Mouse (Mus musculus): ENCODE measurements around the gene Park7. TPM values are rescaled to one million over a fixed set of nuclear protein-coding genes. Genes with fewer than 3 reads are reported as not detected.

Gene Park7
- polyA plus RNA-seq, 1 experiment from 2014 or later = 231 TPM

- Histone ChIP-seq H3K36me3 (ENCODE audit: control insufficient read depth, insufficient read depth) (no peaks in the 10 kb centered on the region), H3K9ac (ENCODE audit: low read depth, low read length) (no peak overlapping the region), H3K9me3 (ENCODE audit: control insufficient read depth) (no peaks in the 10 kb centered on the region), H3K4me2 (replicated peaks; ENCODE audit: low read depth) (no peak overlapping the region), H3K4me3 (ENCODE audit: low read depth, low read length) (no peak overlapping the region), H3K4me1 (replicated peaks; ENCODE audit: control insufficient read depth, insufficient read depth, low read length) (no peaks in the 10 kb centered on the region), H3K27me3 (replicated peaks; ENCODE audit: control insufficient read depth, insufficient read depth, low read length) (no peaks in the 10 kb centered on the region), H3K27ac (ENCODE audit: low read depth, low read length) (no peak overlapping the region)
- ATAC-seq = no peak
- 74% methylated on average over 10 of the region's 10 CpGs for WGBS
- no peak for TF ChIP-seq CTCF (IDR thresholded peaks at IDR 0.05; ENCODE audit: low read depth)
Observed at GRCm38 (mm10) chr4:150950972-150951371, 36.7 kb upstream of the Park7 start.

GRCm38 (mm10) chr4:150944707-150945106 is 30.5 kb upstream of the Park7 start:
- ATAC-seq = no peak
- Histone ChIP-seq H3K4me1 (replicated peaks; ENCODE audit: control insufficient read depth, insufficient read depth, low read length) (no peaks in the 10 kb centered on the region), H3K36me3 (ENCODE audit: control insufficient read depth, insufficient read depth) (no peaks in the 10 kb centered on the region), H3K27ac (ENCODE audit: low read depth, low read length) (no peak overlapping the region), H3K27me3 (replicated peaks; ENCODE audit: control insufficient read depth, insufficient read depth, low read length) (no peaks in the 10 kb centered on the region), H3K9me3 (ENCODE audit: control insufficient read depth) (no peaks in the 10 kb centered on the region), H3K9ac (ENCODE audit: low read depth, low read length) (no peak overlapping the region), H3K4me2 (replicated peaks; ENCODE audit: low read depth) (no peak overlapping the region), H3K4me3 (ENCODE audit: low read depth, low read length) (no peak overlapping the region)
- WGBS = 93% methylated on average over 7 of the region's 7 CpGs
- TF ChIP-seq CTCF (IDR thresholded peaks at IDR 0.05; ENCODE audit: low read depth) = no peak

- Histone ChIP-seq H3K27me3 (replicated peaks; ENCODE audit: control insufficient read depth, insufficient read depth, low read length) (no peaks in the 10 kb centered on the region), H3K27ac (ENCODE audit: low read depth, low read length) (no peak overlapping the region), H3K4me2 (replicated peaks; ENCODE audit: low read depth) (no peak overlapping the region), H3K36me3 (ENCODE audit: control insufficient read depth, insufficient read depth) (no peaks in the 10 kb centered on the region), H3K4me3 (ENCODE audit: low read depth, low read length) (no peak overlapping the region), H3K9me3 (ENCODE audit: control insufficient read depth) (no peaks in the 10 kb centered on the region), H3K9ac (ENCODE audit: low read depth, low read length) (no peak overlapping the region), H3K4me1 (replicated peaks; ENCODE audit: control insufficient read depth, insufficient read depth, low read length) (no peaks in the 10 kb centered on the region)
- no peak for ATAC-seq
- WGBS = 54% methylated on average over 13 of the region's 13 CpGs
- TF ChIP-seq CTCF (IDR thresholded peaks at IDR 0.05; ENCODE audit: low read depth) = no peak
Observed at GRCm38 (mm10) chr4:150939991-150940651, 25.9 kb upstream of the Park7 start.

- no peak for TF ChIP-seq CTCF (IDR thresholded peaks at IDR 0.05; ENCODE audit: low read depth)
- Histone ChIP-seq H3K9me3 (ENCODE audit: control insufficient read depth) (no peaks in the 10 kb centered on the region), H3K4me1 (replicated peaks; ENCODE audit: control insufficient read depth, insufficient read depth, low read length) (no peaks in the 10 kb centered on the region), H3K27ac (ENCODE audit: low read depth, low read length) (no peak overlapping the region), H3K4me3 (ENCODE audit: low read depth, low read length) (no peak overlapping the region), H3K27me3 (replicated peaks; ENCODE audit: control insufficient read depth, insufficient read depth, low read length) (no peaks in the 10 kb centered on the region), H3K9ac (ENCODE audit: low read depth, low read length) (no peak overlapping the region), H3K36me3 (ENCODE audit: control insufficient read depth, insufficient read depth) (no peaks in the 10 kb centered on the region), H3K4me2 (replicated peaks; ENCODE audit: low read depth) (peak overlapping the region; percentile 32)
- no peak for ATAC-seq
- 37% methylated on average over 14 of the region's 14 CpGs for WGBS
Observed at GRCm38 (mm10) chr4:150938063-150938452, 23.8 kb upstream of the Park7 start.

GRCm38 (mm10) chr4:150937293-150938062 is 23.2 kb upstream of the Park7 start:
- Histone ChIP-seq H3K4me3 (ENCODE audit: low read depth, low read length) (no peak overlapping the region), H3K4me2 (replicated peaks; ENCODE audit: low read depth) (peak overlapping the region; percentile 32), H3K27ac (ENCODE audit: low read depth, low read length) (no peak overlapping the region), H3K4me1 (replicated peaks; ENCODE audit: control insufficient read depth, insufficient read depth, low read length) (no peaks in the 10 kb centered on the region), H3K27me3 (replicated peaks; ENCODE audit: control insufficient read depth, insufficient read depth, low read length) (no peaks in the 10 kb centered on the region), H3K9ac (ENCODE audit: low read depth, low read length) (no peak overlapping the region), H3K36me3 (ENCODE audit: control insufficient read depth, insufficient read depth) (no peaks in the 10 kb centered on the region), H3K9me3 (ENCODE audit: control insufficient read depth) (no peaks in the 10 kb centered on the region)
- ATAC-seq = no peak
- WGBS = 82% methylated on average over 16 of the region's 16 CpGs
- TF ChIP-seq CTCF (IDR thresholded peaks at IDR 0.05; ENCODE audit: low read depth) = no peak

GRCm38 (mm10) chr4:150933503-150933902 is 19.3 kb upstream of the Park7 start:
- Histone ChIP-seq H3K4me2 (replicated peaks; ENCODE audit: low read depth) (no peak overlapping the region), H3K9ac (ENCODE audit: low read depth, low read length) (no peak overlapping the region), H3K9me3 (ENCODE audit: control insufficient read depth) (no peaks in the 10 kb centered on the region), H3K4me1 (replicated peaks; ENCODE audit: control insufficient read depth, insufficient read depth, low read length) (no peaks in the 10 kb centered on the region), H3K27me3 (replicated peaks; ENCODE audit: control insufficient read depth, insufficient read depth, low read length) (no peaks in the 10 kb centered on the region), H3K4me3 (ENCODE audit: low read depth, low read length) (no peak overlapping the region), H3K27ac (ENCODE audit: low read depth, low read length) (no peak overlapping the region), H3K36me3 (ENCODE audit: control insufficient read depth, insufficient read depth) (no peaks in the 10 kb centered on the region)
- no peak for TF ChIP-seq CTCF (IDR thresholded peaks at IDR 0.05; ENCODE audit: low read depth)
- no peak for ATAC-seq
- WGBS = 59% methylated on average over 1 of the region's 1 CpGs
